Mouse (Mus musculus) gastrocnemius, postnatal 10 days (tissue): Measurements from ENCODE around the gene Cabp1. TPM values are rescaled to one million over a fixed set of nuclear protein-coding genes. Genes with fewer than 3 reads are reported as not detected.
A peak's percentile ranks its signal among the peaks of the same experiment; 100 is the strongest.

ENCODE experiments used
- DNase-seq: peaks from one replicate; pipeline ENCODE4 v3.0.0; 2021; ENCODE audit warnings: mixed read lengths
- total RNA-seq, 2 experiments: library from RNA; stranded (reverse); gene quantifications; 2 replicates each; pipeline ENCODE4 v1.2.3; 2021

Gene Cabp1
- total RNA-seq, 2 experiments from 2014 or later = 2.1 to 4.5 TPM

- no peak for DNase-seq
Measured at GRCm38 (mm10) chr5:115126578-115127312, 67.4 kb downstream of the Cabp1 start.

GRCm38 (mm10) chr5:115125211-115125871 lies 68.8 kb downstream of the Cabp1 start:
- DNase-seq = peak; percentile 84

- DNase-seq = no peak
Measured at GRCm38 (mm10) chr5:115124690-115125089, 69.5 kb downstream of the Cabp1 start.

GRCm38 (mm10) chr5:115120978-115121377 lies 73.2 kb downstream of the Cabp1 start:
- DNase-seq = no peak

GRCm38 (mm10) chr5:115118961-115119570 lies 75.1 kb downstream of the Cabp1 start, which contains the start of gene Acads:
TSS of gene Acads (minus strand) at chr5:115119346.
- peak; percentile 83 for DNase-seq

Other genes with a start within 250 kb of the Cabp1 start
- not detected for gene Hnf1a, start 223.3 kb downstream of the Cabp1 start, total RNA-seq
- 10 to 100 TPM; 39.9 to 44.5 TPM for gene Sppl3, start 183.2 kb downstream of the Cabp1 start, total RNA-seq
- not detected for gene Gm10401, start 96.1 kb downstream of the Cabp1 start, total RNA-seq
- 10 to 100 TPM; 53.8 to 67.7 TPM for gene Acads, start 75.0 kb downstream of the Cabp1 start, total RNA-seq
- gene Unc119b, start 59.4 kb downstream of the Cabp1 start, total RNA-seq = 10 to 100 TPM; 13.4 to 18.5 TPM
- 100 to 1,000 TPM; 231 to 235 TPM for gene Mlec, start 36.2 kb downstream of the Cabp1 start, total RNA-seq
- 10 to 100 TPM; 17.7 to 26.2 TPM for gene Pop5, start 41.5 kb upstream of the Cabp1 start, total RNA-seq
- 100 to 1,000 TPM; 220 to 226 TPM for gene Rnf10, start 78.5 kb upstream of the Cabp1 start, total RNA-seq
- gene Coq5, start 85.3 kb upstream of the Cabp1 start, total RNA-seq = 10 to 100 TPM; 64.5 to 81.1 TPM
- 100 to 1,000 TPM; 134 to 168 TPM for gene Dynll1, start 106.6 kb upstream of the Cabp1 start, total RNA-seq
- gene Srsf9, start 132.8 kb upstream of the Cabp1 start, total RNA-seq = 10 to 100 TPM; 21.3 to 24.1 TPM
- gene Gatc, start 146.8 kb upstream of the Cabp1 start, total RNA-seq = 10 to 100 TPM; 19.7 to 21.2 TPM
- 10 to 100 TPM; 15.8 to 15.9 TPM for gene Triap1, start 146.8 kb upstream of the Cabp1 start, total RNA-seq
- gene Cox6a1, start 154.6 kb upstream of the Cabp1 start, total RNA-seq = 100 to 1,000 TPM; 164 to 166 TPM
- 1 to 10 TPM; 2.6 to 6.1 TPM for gene Msi1, start 235.2 kb upstream of the Cabp1 start, total RNA-seq